Mouse (Mus musculus) brown adipose tissue, adult 24 weeks (tissue): Measurements from ENCODE around the gene Hsd3b4. TPM values are rescaled to one million over a fixed set of nuclear protein-coding genes. Genes with fewer than 3 reads are reported as not detected.
"Not testable (repeated sequence)": the region's sequence is repeated elsewhere in the genome, so short reads cannot be mapped to it uniquely, and the experiment has no call there.

ENCODE experiments used
- H3K27ac ChIP-seq: fragments of 200-500 bp; replicated peaks from 2 replicates; pipeline ENCODE4 v1.5.1; 2012; ENCODE audit warnings: low read depth, mild to moderate bottlenecking, low read length
- H3K4me1 ChIP-seq: fragments of 200-500 bp; 2 replicates; pipeline ENCODE4 v1.6.1; 2012; ENCODE audit warnings: low read length, mixed read lengths; ENCODE audit not compliant: control insufficient read depth, insufficient read depth, insufficient read length
- H3K4me3 ChIP-seq: fragments of 200-500 bp; 2 replicates; pipeline ENCODE4 v1.5.1; 2012; ENCODE audit warnings: low read depth, mild to moderate bottlenecking, low read length, moderate library complexity; ENCODE audit not compliant: insufficient read depth
- polyA plus RNA-seq: library from polyadenylated mRNA; stranded (reverse); fragments of >200 nt; gene quantifications from 2 replicates; pipeline ENCODE4 v1.2.4, GENCODE M21; 2012; ENCODE audit not compliant: missing spikeins, insufficient read depth, insufficient read length

Hsd3b4 gene
- polyA plus RNA-seq, 1 experiment, result not detected

DNA sequence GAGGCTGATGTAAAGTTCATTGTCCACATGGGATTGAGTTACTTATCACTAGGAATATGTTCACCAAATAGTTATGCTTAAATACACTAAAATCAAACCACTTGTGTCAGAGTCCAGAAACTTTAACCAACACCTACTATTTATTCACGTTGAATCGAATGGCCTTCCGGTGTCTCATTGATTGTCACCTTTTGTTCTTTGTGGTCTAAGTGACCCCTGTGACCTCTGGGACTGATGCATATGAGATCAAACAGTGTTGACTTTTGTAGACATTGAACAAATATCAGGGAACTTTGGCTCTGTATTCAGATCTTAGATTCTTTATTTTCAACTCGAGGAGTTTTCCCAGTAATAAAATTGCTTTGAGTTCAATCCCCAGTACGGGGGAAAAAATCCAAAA lies 56.5 kb downstream of the Hsd3b4 start:
- not testable (repeated sequence) for H3K27ac ChIP-seq, H3K4me3 ChIP-seq, H3K4me1 ChIP-seq

Other genes with a start within 250 kb of the Hsd3b4 start
- gene Hmgcs2, start 230.1 kb downstream of the Hsd3b4 start, polyA plus RNA-seq, result 1.9 and 2.5 TPM in 2 replicates
- gene Phgdh, start 170.5 kb downstream of the Hsd3b4 start, polyA plus RNA-seq, result 21.5 and 44.2 TPM in 2 replicates
- gene Zfp697, start 128.1 kb downstream of the Hsd3b4 start, polyA plus RNA-seq, result 3.3 and 5.7 TPM in 2 replicates
- gene Gm4450, start 53.4 kb downstream of the Hsd3b4 start, polyA plus RNA-seq, result not detected in 2 replicates
- gene Gm10681, start 78.3 kb upstream of the Hsd3b4 start, polyA plus RNA-seq, result not detected in 2 replicates
- not detected in 2 replicates for gene Hsd3b5, start 119.7 kb upstream of the Hsd3b4 start, polyA plus RNA-seq
- not detected in 2 replicates for gene Hsd3b2, start 214.0 kb upstream of the Hsd3b4 start, polyA plus RNA-seq